ENCODE assay signal across 17 mouse cellular contexts in the genomic region with DNA sequence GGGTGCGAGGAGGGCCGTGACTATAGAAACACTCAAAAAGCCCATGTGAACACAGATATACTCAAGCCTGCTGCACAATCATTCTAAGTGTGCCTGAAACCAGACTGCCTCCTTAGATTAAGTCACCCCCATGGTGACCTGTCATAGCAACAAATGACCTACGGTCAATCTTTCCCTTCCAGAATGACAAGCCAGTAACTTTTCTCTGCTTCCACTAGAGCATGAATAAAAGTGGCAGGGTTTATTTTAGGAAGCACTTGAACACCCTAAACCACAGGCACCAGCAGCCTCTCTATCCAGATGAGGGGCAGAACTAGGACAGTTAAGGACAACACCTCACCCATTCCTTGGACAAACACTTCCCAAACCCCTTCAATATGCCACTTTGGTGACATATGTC.
DNase-seq lines count a peak whose midpoint lies in the region; ATAC-seq lines count a peak whose summit lies in the region.
"Had no signal": no experiment of that assay in that cellular context is flagged by ENCODE, and none has a peak within 500 bp of the region (broad histone marks: within the 10 kb centered on the region; RNA-seq: fewer than 3 reads in every experiment).

No protein-coding gene starts in this region.

- peaks cover 59% of the 10 kb centered on the region for H3K4me1 ChIP-seq in heart, embryonic 12.5 days (replicated peaks)
- H3K4me1 ChIP-seq in heart, embryonic 14.5 days (ENCODE audit: control insufficient read depth in 2 of 2, insufficient read depth in 2 of 2, low read length in 2 of 2) = peaks cover 27 to 53% of the 10 kb centered on the region in 2 experiments
- no peaks in the 10 kb centered on the region for H3K4me1 ChIP-seq in forebrain, embryonic 15.5 days

- H3K4me2 ChIP-seq in heart, embryonic 12.5 days = peak overlapping the region; percentile 38
- H3K4me2 ChIP-seq in heart, embryonic 14.5 days (ENCODE audit: low read length) = peak overlapping the region; percentile 19
- H3K4me2 ChIP-seq in forebrain, embryonic 15.5 days (replicated peaks) = no peak overlapping the region
- H3K4me2 ChIP-seq: embryonic facial prominence, embryonic 12.5 days; hindbrain, embryonic 14.5 days had no signal

- H3K27me3 ChIP-seq in heart, embryonic 12.5 days (replicated peaks) = no peaks in the 10 kb centered on the region
- H3K27me3 ChIP-seq in heart, embryonic 14.5 days (ENCODE audit: control insufficient read depth, insufficient read depth, low read length) = no peaks in the 10 kb centered on the region
- H3K27me3 ChIP-seq in forebrain, embryonic 15.5 days = no peaks in the 10 kb centered on the region
- H3K27me3 ChIP-seq: embryonic facial prominence, embryonic 12.5 days had no signal

- no peak overlapping the region for H3K4me3 ChIP-seq in heart, embryonic 12.5 days
- H3K4me3 ChIP-seq in heart, embryonic 14.5 days (ENCODE audit: control insufficient read depth in 1 of 2, insufficient read depth in 1 of 2, low read depth in 1 of 2, low read length in 2 of 2) = no peak overlapping the region
- no peak overlapping the region for H3K4me3 ChIP-seq in forebrain, embryonic 15.5 days
- H3K4me3 ChIP-seq: embryonic facial prominence, embryonic 12.5 days; hindbrain, embryonic 10.5 days had no signal

- peak; percentile 24 for DNase-seq in heart, adult 8-10 months (ENCODE audit: low spot score)
- no peak for DNase-seq in heart, postnatal 14 days
- DNase-seq in embryo, embryonic 10.5 days (ENCODE audit: low spot score) = no peak
- DNase-seq: adrenal gland, adult 2 months; adrenal gland, postnatal 25 days; cerebellum, adult 11 months; cerebellum, adult 8-10 months; cerebellum, postnatal 14 days; gastrocnemius, postnatal 14 days; kidney, adult 8-10 months had no signal

- H3K9me3 ChIP-seq in heart, embryonic 12.5 days (replicated peaks) = no peaks in the 10 kb centered on the region
- no peaks in the 10 kb centered on the region for H3K9me3 ChIP-seq in heart, embryonic 14.5 days (ENCODE audit: control insufficient read depth, low read length)
- no peaks in the 10 kb centered on the region for H3K9me3 ChIP-seq in forebrain, embryonic 15.5 days
- H3K9me3 ChIP-seq: embryonic facial prominence, embryonic 12.5 days; hindbrain, embryonic 10.5 days had no signal

- H3K36me3 ChIP-seq in heart, embryonic 12.5 days = peaks cover 30% of the 10 kb centered on the region
- H3K36me3 ChIP-seq in heart, embryonic 14.5 days (ENCODE audit: control insufficient read depth, insufficient read depth, low read length) = peaks cover 49% of the 10 kb centered on the region
- peaks cover 25% of the 10 kb centered on the region for H3K36me3 ChIP-seq in forebrain, embryonic 15.5 days

- H3K27ac ChIP-seq in heart, embryonic 12.5 days (ENCODE audit: poor library complexity, severe bottlenecking) = peak overlapping the region; percentile 86
- H3K27ac ChIP-seq in heart, embryonic 14.5 days (replicated peaks in 1 of 2; ENCODE audit: control insufficient read depth in 1 of 2, insufficient read depth in 1 of 2, low read depth in 2 of 2, low read length in 2 of 2) = peak overlapping the region; percentile 81 to 87
- H3K27ac ChIP-seq in forebrain, embryonic 15.5 days (replicated peaks) = no peak overlapping the region
- H3K27ac ChIP-seq: hindbrain, embryonic 10.5 days; hindbrain, embryonic 14.5 days had no signal

- intact Hi-C loops in heart, postnatal 14 days (cut with DNase I) = loop anchor here (5.0 kb wide), 2 partner anchors 78 to 103 kb away; no protein-coding TSS in a partner anchor

- no peak for ATAC-seq in heart, embryonic 12.5 days (ENCODE audit: insufficient number of reproducible peaks, low FRiP score)
- no peak; the same call in 1 of the 2 replicates for ATAC-seq in heart, embryonic 14.5 days (ENCODE audit: insufficient number of reproducible peaks, insufficient read depth, low FRiP score, low read depth)
- no peak for ATAC-seq in forebrain, embryonic 15.5 days (replicated peaks)
- ATAC-seq: forebrain, embryonic 16.5 days had no signal

- H3K9ac ChIP-seq in heart, embryonic 12.5 days = no peak overlapping the region
- peak overlapping the region; percentile 4; the same call in 1 of the 2 replicates for H3K9ac ChIP-seq in heart, embryonic 14.5 days (ENCODE audit: low read length)
- H3K9ac ChIP-seq in forebrain, embryonic 15.5 days (replicated peaks) = no peak overlapping the region
- H3K9ac ChIP-seq: embryonic facial prominence, embryonic 12.5 days; hindbrain, embryonic 14.5 days had no signal

- WGBS in heart, embryonic 12.5 days = 50% methylated on average over 3 of the region's 3 CpGs
- 37% methylated on average over 3 of the region's 3 CpGs for WGBS in heart, embryonic 14.5 days
- WGBS in forebrain, embryonic 15.5 days = 95% methylated on average over 3 of the region's 3 CpGs
